Mouse (Mus musculus) MEL (cell line): ENCODE data around the gene Fyn. TPM values are rescaled to one million over a fixed set of nuclear protein-coding genes. Genes with fewer than 3 reads are reported as not detected.

Experiments used
- DNase-seq: peaks from one replicate; pipeline ENCODE4 v3.0.0; 2011; ENCODE audit warnings: low read depth, low spot score
- H3K27ac ChIP-seq: 2 replicates; pipeline ENCODE4 v1.5.1; 2012; ENCODE audit warnings: low read depth, mild to moderate bottlenecking, control low read depth, low read length, moderate library complexity; ENCODE audit not compliant: control insufficient read depth
- H3K27me3 ChIP-seq, 2 experiments: fragments of 150-350 bp in 1 of 2; sonication (generic) in 1 of 2; 2 replicates each; pipeline ENCODE4 v1.6.1; 2012; ENCODE audit warnings: low read length in 2 of 2, mild to moderate bottlenecking in 2 of 2, improper control_type of control experiment in 1 of 2, moderate library complexity in 1 of 2; ENCODE audit not compliant: insufficient read depth in 2 of 2, control insufficient read depth in 1 of 2
- H3K36me3 ChIP-seq, 2 experiments: 2 replicates each; pipeline ENCODE4 v1.6.1; 2012 to 2014; ENCODE audit warnings: low read length in 2 of 2, improper control_type of control experiment in 1 of 2, inconsistent platforms in 1 of 2, mild to moderate bottlenecking in 1 of 2; ENCODE audit not compliant: insufficient read depth in 2 of 2, control insufficient read depth in 1 of 2
- H3K4me1 ChIP-seq, 2 experiments: fragments of 150-350 bp in 1 of 2; sonication (generic) in 1 of 2; 2 replicates each; pipeline ENCODE4 v1.6.1; 2012; ENCODE audit warnings: low read length in 2 of 2, improper control_type of control experiment in 1 of 2, mild to moderate bottlenecking in 1 of 2; ENCODE audit not compliant: insufficient read depth in 2 of 2, control insufficient read depth in 1 of 2
- H3K4me3 ChIP-seq, 2 experiments: fragments of 150-350 bp in 1 of 2; sonication (generic) in 1 of 2; 2 replicates each; pipeline ENCODE4 v1.5.1; 2012; ENCODE audit warnings: low read depth in 2 of 2, low read length in 2 of 2, mild to moderate bottlenecking in 2 of 2, moderate library complexity in 2 of 2, control low read depth in 1 of 2, improper control_type of control experiment in 1 of 2; ENCODE audit not compliant: control insufficient read depth in 1 of 2, insufficient read depth in 1 of 2
- H3K79me2 ChIP-seq: 2 replicates; pipeline ENCODE4 v1.6.1; 2012; ENCODE audit warnings: mild to moderate bottlenecking, low read length, moderate library complexity; ENCODE audit not compliant: control insufficient read depth, poor library complexity, insufficient read depth
- H3K9ac ChIP-seq: 2 replicates; pipeline ENCODE4 v1.6.1; 2012; ENCODE audit warnings: low read depth, mild to moderate bottlenecking, control low read depth, low read length, moderate library complexity; ENCODE audit not compliant: control insufficient read depth, poor library complexity, severe bottlenecking
- H3K9me3 ChIP-seq: fragments of 150-350 bp; sonication (generic); replicated peaks from 2 replicates; pipeline ENCODE4 v1.6.1; 2012; ENCODE audit warnings: mild to moderate bottlenecking, low read length, improper control_type of control experiment, moderate library complexity; ENCODE audit not compliant: insufficient read depth
- BHLHE40 ChIP-seq: IDR thresholded peaks from 2 replicates; pipeline ENCODE4 v1.6.1; 2012; ENCODE audit warnings: low read depth, mild to moderate bottlenecking, inconsistent platforms, low read length, improper control_type of control experiment, borderline replicate concordance
- CHD1 ChIP-seq: IDR thresholded peaks from 2 replicates; pipeline ENCODE4 v1.6.1; 2012; ENCODE audit warnings: low read depth, mild to moderate bottlenecking, inconsistent platforms, low read length, improper control_type of control experiment
- CHD2 ChIP-seq: IDR thresholded peaks from 2 replicates; pipeline ENCODE4 v1.6.1; 2011; ENCODE audit warnings: low read length, improper control_type of control experiment
- CTCF ChIP-seq, 3 experiments: IDR thresholded peaks in 2 of 3; conservative IDR thresholded peaks in 1 of 3; 2 replicates each; pipeline ENCODE4 v1.5.1; 2011 to 2012; ENCODE audit warnings: low read length in 3 of 3, low read depth in 2 of 3, mild to moderate bottlenecking in 2 of 3, improper control_type of control experiment in 1 of 3, inconsistent platforms in 1 of 3, mixed read lengths in 1 of 3, moderate library complexity in 1 of 3; ENCODE audit not compliant: control insufficient read depth in 1 of 3, insufficient read depth in 1 of 3, poor library complexity in 1 of 3, severe bottlenecking in 1 of 3
- ETS1 ChIP-seq: IDR thresholded peaks from 2 replicates; pipeline ENCODE4 v1.6.1; 2012; ENCODE audit warnings: low read depth, mild to moderate bottlenecking, inconsistent platforms, low read length, improper control_type of control experiment, moderate library complexity
- GABPA ChIP-seq: IDR thresholded peaks from 2 replicates; pipeline ENCODE4 v1.6.1; 2012; ENCODE audit warnings: low read depth, mild to moderate bottlenecking, inconsistent platforms, low read length, improper control_type of control experiment, moderate library complexity
- MXI1 ChIP-seq: IDR thresholded peaks from 2 replicates; pipeline ENCODE4 v1.6.1; 2011; ENCODE audit warnings: mild to moderate bottlenecking, low read depth, low read length, improper control_type of control experiment
- NELFE ChIP-seq: IDR thresholded peaks from 2 replicates; pipeline ENCODE4 v1.6.1; 2011; ENCODE audit warnings: low read depth, low read length, improper control_type of control experiment
- POLR2A ChIP-seq, 2 experiments: IDR thresholded peaks; 2 replicates each; pipeline ENCODE4 v1.6.1; 2011 to 2012; ENCODE audit warnings: low read length in 2 of 2, mild to moderate bottlenecking in 2 of 2, control low read depth in 1 of 2, improper control_type of control experiment in 1 of 2, low read depth in 1 of 2, moderate library complexity in 1 of 2; ENCODE audit not compliant: control insufficient read depth in 1 of 2, insufficient read depth in 1 of 2, poor library complexity in 1 of 2
- RAD21 ChIP-seq: IDR thresholded peaks from 2 replicates; pipeline ENCODE4 v1.6.1; 2011; ENCODE audit warnings: mild to moderate bottlenecking, low read depth, low read length, improper control_type of control experiment
- SIN3A ChIP-seq: IDR thresholded peaks from 2 replicates; pipeline ENCODE4 v1.6.1; 2012; ENCODE audit warnings: low read length, improper control_type of control experiment, inconsistent platforms
- SMC3 ChIP-seq: IDR thresholded peaks from 2 replicates; pipeline ENCODE4 v1.6.1; 2011; ENCODE audit warnings: low read depth, low read length, improper control_type of control experiment
- TCF12 ChIP-seq: IDR thresholded peaks from 2 replicates; pipeline ENCODE4 v1.6.1; 2014; ENCODE audit warnings: low read depth, mild to moderate bottlenecking, inconsistent platforms, low read length, improper control_type of control experiment, moderate library complexity
- UBTF ChIP-seq: IDR thresholded peaks from 2 replicates; pipeline ENCODE4 v1.6.1; 2012; ENCODE audit warnings: low read depth, mild to moderate bottlenecking, inconsistent platforms, low read length, improper control_type of control experiment, moderate library complexity, borderline replicate concordance; ENCODE audit not compliant: insufficient read depth
- USF1 ChIP-seq: IDR thresholded peaks from 2 replicates; pipeline ENCODE4 v1.6.1; 2014; ENCODE audit warnings: low read depth, mild to moderate bottlenecking, inconsistent platforms, low read length, improper control_type of control experiment, moderate library complexity
- USF2 ChIP-seq, 2 experiments: IDR thresholded peaks; 2 replicates each; pipeline ENCODE4 v1.6.1; 2011 to 2012; ENCODE audit warnings: improper control_type of control experiment in 2 of 2, low read length in 2 of 2, borderline replicate concordance in 1 of 2, inconsistent platforms in 1 of 2, low read depth in 1 of 2, mild to moderate bottlenecking in 1 of 2; ENCODE audit not compliant: insufficient read depth in 1 of 2
- ZC3H11A ChIP-seq: IDR thresholded peaks from 2 replicates; pipeline ENCODE4 v1.6.1; 2012; ENCODE audit warnings: low read depth, mild to moderate bottlenecking, inconsistent platforms, low read length, improper control_type of control experiment
- ZKSCAN1 ChIP-seq: IDR thresholded peaks from 2 replicates; pipeline ENCODE4 v1.6.1; 2012; ENCODE audit warnings: low read depth, mild to moderate bottlenecking, inconsistent platforms, low read length, improper control_type of control experiment, moderate library complexity
- ZNF384 ChIP-seq: IDR thresholded peaks from 2 replicates; pipeline ENCODE4 v1.6.1; 2012; ENCODE audit warnings: low read depth, mild to moderate bottlenecking, inconsistent platforms, low read length, improper control_type of control experiment
- polyA plus RNA-seq, 2 experiments: library from polyadenylated mRNA; stranded (reverse) in 1 of 2; unstranded in 1 of 2; fragments of >175 nt in 1 of 2; fragments of >200 nt in 1 of 2; gene quantifications; 2 replicates each; pipeline versions ENCODE4 v1.2.1 to v1.2.4; 2012; ENCODE audit warnings: low replicate concordance in 2 of 2, low read depth in 1 of 2; ENCODE audit not compliant: insufficient read length in 2 of 2, insufficient read depth in 1 of 2, missing spikeins in 1 of 2
- total RNA-seq: library from RNA; depleted of rRNA; stranded (reverse); fragments of 300-350 nt; gene quantifications from 2 replicates; pipeline ENCODE4 v1.2.3, GENCODE M21; 2012

Fyn gene
- total and polyA plus RNA-seq, 3 experiments, result 0.03 TPM; not detected in 2

- H3K79me2 ChIP-seq, result no peaks in the 10 kb centered on the region
- H3K9ac ChIP-seq, result no peak overlapping the region
- peaks cover 0 to 1% of the 10 kb centered on the region in 2 experiments; a peak in 1 of 4 replicates for H3K27me3 ChIP-seq
- no peaks in the 10 kb centered on the region for H3K36me3 ChIP-seq
- no peaks in the 10 kb centered on the region for H3K9me3 ChIP-seq
- H3K4me3 ChIP-seq, result no peak overlapping the region
- TF ChIP-seq POLR2A (IDR thresholded peaks at IDR 0.05; ENCODE audit: control insufficient read depth in 1 of 2, insufficient read depth in 1 of 2, low read depth in 1 of 2, low read length in 2 of 2, poor library complexity in 1 of 2) (no peak), USF1 (no peak), RAD21 (peak; percentile 85), UBTF (no peak), MXI1 (no peak), GABPA (no peak), USF2 (IDR thresholded peaks at IDR 0.05; ENCODE audit: borderline replicate concordance in 1 of 2, insufficient read depth in 1 of 2, low read depth in 1 of 2, low read length in 2 of 2) (no peak), ZC3H11A (peak; percentile 69), ZKSCAN1 (no peak), CTCF (IDR thresholded peaks at IDR 0.05 in 2 of 3, conservative IDR thresholded peaks at IDR 0.05 in 1 of 3; ENCODE audit: control insufficient read depth in 1 of 3, insufficient read depth in 1 of 3, low read depth in 2 of 3, low read length in 3 of 3, poor library complexity in 1 of 3, severe bottlenecking in 1 of 3) (peak; percentile 24 to 71 (median 28); a peak in 5 of 6 replicates), NELFE (no peak), ZNF384 (no peak), SMC3 (peak; percentile 75)
- no peaks in the 10 kb centered on the region for H3K4me1 ChIP-seq
- no peak overlapping the region for H3K27ac ChIP-seq
- peak; percentile 41 for DNase-seq
Observed at GRCm38 (mm10) chr10:39520123-39520989, 151.7 kb downstream of the Fyn start.

DNA sequence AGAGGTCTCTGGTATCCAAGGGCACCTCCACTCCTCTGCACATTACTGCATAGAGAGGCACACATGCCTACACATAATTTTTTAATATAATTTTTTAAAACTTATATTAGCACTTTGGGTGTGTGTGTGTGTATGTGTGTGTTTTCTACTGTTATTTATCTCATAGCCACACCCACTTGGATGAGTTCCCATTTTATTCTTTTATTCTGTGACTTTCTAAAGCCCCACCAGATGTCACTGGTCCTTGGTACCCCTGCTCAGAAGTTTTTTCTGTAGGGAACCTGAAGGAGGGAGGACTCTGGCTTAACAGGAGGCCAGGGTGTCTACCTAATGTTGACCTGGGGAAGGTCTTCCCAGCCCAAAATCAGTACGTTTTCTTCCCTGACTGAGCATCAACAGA is 152.7 kb downstream of the Fyn start:
- peaks cover 0 to 1% of the 10 kb centered on the region in 2 experiments; a peak in 1 of 4 replicates for H3K27me3 ChIP-seq
- peak; percentile 5 for DNase-seq
- TF ChIP-seq BHLHE40, result no peak
- no peak for TF ChIP-seq TCF12
- TF ChIP-seq SIN3A, result no peak
- TF ChIP-seq CHD2, result no peak
- TF ChIP-seq CHD1, result no peak
- no peak for TF ChIP-seq POLR2A (IDR thresholded peaks at IDR 0.05; ENCODE audit: control insufficient read depth in 1 of 2, insufficient read depth in 1 of 2, low read depth in 1 of 2, low read length in 2 of 2, poor library complexity in 1 of 2)
- TF ChIP-seq ETS1, result no peak
- no peak for TF ChIP-seq GABPA
- no peak for TF ChIP-seq CTCF (IDR thresholded peaks at IDR 0.05 in 2 of 3, conservative IDR thresholded peaks at IDR 0.05 in 1 of 3; ENCODE audit: control insufficient read depth in 1 of 3, insufficient read depth in 1 of 3, low read depth in 2 of 3, low read length in 3 of 3, poor library complexity in 1 of 3, severe bottlenecking in 1 of 3)
- TF ChIP-seq, all 39 proteins: peak for 0
- no peaks in the 10 kb centered on the region for H3K36me3 ChIP-seq
- no peak overlapping the region for H3K4me3 ChIP-seq
- no peaks in the 10 kb centered on the region for H3K4me1 ChIP-seq
- no peaks in the 10 kb centered on the region for H3K9me3 ChIP-seq
- H3K27ac ChIP-seq, result no peak overlapping the region
- no peaks in the 10 kb centered on the region for H3K79me2 ChIP-seq
- no peak overlapping the region for H3K9ac ChIP-seq
